In genomic region chr1:143576824-143577543, GRCm38 (mm10) we compare ENCODE assay signal across 27 mouse cellular contexts.
DNase-seq lines count a peak whose midpoint lies in the region; ATAC-seq and TF ChIP-seq lines count a peak whose summit lies in the region.
"Had no signal": no experiment of that assay in that cellular context is flagged by ENCODE, and none has a peak within 500 bp of the region (broad histone marks: within the 10 kb centered on the region; RNA-seq: fewer than 3 reads in every experiment).

No protein-coding gene starts in this region.

- H3K36me3 ChIP-seq in heart, postnatal 0 days (replicated peaks; ENCODE audit: control insufficient read depth, insufficient read depth, low read length): no peaks in the 10 kb centered on the region
- no peaks in the 10 kb centered on the region for H3K36me3 ChIP-seq in myocyte (ENCODE audit: control insufficient read depth, insufficient read depth)
- H3K36me3 ChIP-seq: embryonic facial prominence, embryonic 12.5 days; G1E; kidney, embryonic 15.5 days; limb, embryonic 10.5 days; limb, embryonic 15.5 days; liver, embryonic 13.5 days; midbrain, embryonic 12.5 days had no signal

- no peak for DNase-seq in gastrocnemius, adult 2 months
- no peak for DNase-seq in gastrocnemius, adult 8-10 months (ENCODE audit: low spot score in 2 of 2)
- peak; percentile 2 for DNase-seq in brain, adult 2 months (ENCODE audit: low read depth, low spot score)
- peak; percentile 53 for DNase-seq in heart, postnatal 0 days (ENCODE audit: low spot score)
- no peak for DNase-seq in kidney, postnatal 4 days
- DNase-seq: adrenal gland, postnatal 10 days; cerebellum, adult 11 months; cerebellum, adult 9-11 months; embryo, embryonic 11 days; gastrocnemius, postnatal 10 days; kidney, adult 18-20 months; kidney, postnatal 36 days; liver, embryonic 13.5 days; lung, adult 18-20 months; lung, postnatal 4 days had no signal

- no peak overlapping the region for H3K4me3 ChIP-seq in gastrocnemius, adult 2 months
- H3K4me3 ChIP-seq in heart, postnatal 0 days (ENCODE audit: low read depth, low read length): no peak overlapping the region
- H3K4me3 ChIP-seq in myocyte: no peak overlapping the region
- H3K4me3 ChIP-seq: embryonic facial prominence, embryonic 12.5 days; kidney, embryonic 15.5 days; limb, embryonic 10.5 days; limb, embryonic 15.5 days; liver, embryonic 13.5 days; megakaryocyte, embryonic 14.5 days; midbrain, embryonic 12.5 days had no signal

- peak overlapping the region; percentile 59 for H3K27ac ChIP-seq in gastrocnemius, adult 2 months
- peak overlapping the region; percentile 72 for H3K27ac ChIP-seq in heart, postnatal 0 days (ENCODE audit: low read depth)
- H3K27ac ChIP-seq: embryonic facial prominence, embryonic 12.5 days; kidney, embryonic 15.5 days; limb, embryonic 10.5 days; limb, embryonic 15.5 days; liver, embryonic 13.5 days; midbrain, embryonic 12.5 days had no signal

- no peaks in the 10 kb centered on the region for H3K27me3 ChIP-seq in heart, postnatal 0 days (ENCODE audit: control insufficient read depth, insufficient read depth, low read length)
- H3K27me3 ChIP-seq in myocyte (ENCODE audit: control insufficient read depth, insufficient read depth, insufficient read length): no peaks in the 10 kb centered on the region
- H3K27me3 ChIP-seq: embryonic facial prominence, embryonic 12.5 days; kidney, embryonic 15.5 days; limb, embryonic 15.5 days; liver, embryonic 13.5 days; megakaryocyte, embryonic 14.5 days; midbrain, embryonic 12.5 days had no signal

- intact Hi-C loops in gastrocnemius, adult 2 months (cut with DNase I): no loop called here

- peak; percentile 81 for ATAC-seq in heart, postnatal 0 days (ENCODE audit: insufficient read depth, low read depth)
- ATAC-seq in frontal cortex, adult (ENCODE audit: low TSS enrichment): no peak
- ATAC-seq: forebrain, embryonic 14.5 days; hindbrain, embryonic 16.5 days; lung, postnatal 0 days had no signal

- TF ChIP-seq POLR2A in myocyte (IDR thresholded peaks at IDR 0.05; ENCODE audit: insufficient read length, low read depth): no peak

- 44% methylated on average over 10 of the region's 10 CpGs for WGBS in heart, postnatal 0 days

- no peak overlapping the region for H3K9ac ChIP-seq in heart, postnatal 0 days (replicated peaks; ENCODE audit: low read depth, low read length)
- H3K9ac ChIP-seq: embryonic facial prominence, embryonic 12.5 days; kidney, embryonic 15.5 days; limb, embryonic 15.5 days; liver, embryonic 13.5 days; midbrain, embryonic 12.5 days had no signal

- no peak overlapping the region for H3ac ChIP-seq in myocyte (ENCODE audit: control insufficient read depth, insufficient read length)

- no peaks in the 10 kb centered on the region for H3K79me2 ChIP-seq in myocyte (ENCODE audit: control insufficient read depth, insufficient read depth)

- peak overlapping the region; percentile 18; the same call in 1 of the 2 replicates for H3K4me2 ChIP-seq in heart, postnatal 0 days (ENCODE audit: low read depth, low read length)
- H3K4me2 ChIP-seq in myocyte (ENCODE audit: low read depth): peak overlapping the region; percentile 27
- H3K4me2 ChIP-seq: embryonic facial prominence, embryonic 12.5 days; kidney, embryonic 15.5 days; limb, embryonic 15.5 days; liver, embryonic 13.5 days; midbrain, embryonic 12.5 days had no signal

- no peak for TF ChIP-seq EP300 in heart, postnatal 0 days (IDR thresholded peaks at IDR 0.05; ENCODE audit: low read depth)

- no peak for TF ChIP-seq CTCF in gastrocnemius, adult 2 months (IDR thresholded peaks at IDR 0.05)
- no peak for TF ChIP-seq CTCF in heart, postnatal 0 days (IDR thresholded peaks at IDR 0.05; ENCODE audit: low read depth)

- 0 out of 2 replicates have a peak, but pooled peaks cover 3% of the 10 kb centered on the region for H3K4me1 ChIP-seq in heart, postnatal 0 days (ENCODE audit: control insufficient read depth, insufficient read depth)
- H3K4me1 ChIP-seq: embryonic facial prominence, embryonic 12.5 days; kidney, embryonic 15.5 days; limb, embryonic 10.5 days; limb, embryonic 15.5 days; liver, embryonic 13.5 days; megakaryocyte, embryonic 14.5 days; midbrain, embryonic 12.5 days had no signal

- no peaks in the 10 kb centered on the region for H3K9me3 ChIP-seq in heart, postnatal 0 days (replicated peaks; ENCODE audit: control insufficient read depth, low read length)
- H3K9me3 ChIP-seq: embryonic facial prominence, embryonic 12.5 days; G1E; kidney, embryonic 15.5 days; limb, embryonic 10.5 days; limb, embryonic 15.5 days; midbrain, embryonic 12.5 days had no signal

TF ChIP-seq in myocyte, 11 proteins besides CTCF, POLR2A, EP300 and RAD21:
- no peak for TF ChIP-seq MYOG (IDR thresholded peaks at IDR 0.05; ENCODE audit: control insufficient read depth in 1 of 3, insufficient read depth in 1 of 3, insufficient read length in 2 of 3, low read depth in 2 of 3)
- TF ChIP-seq TCF3 (IDR thresholded peaks at IDR 0.05; ENCODE audit: insufficient read length, low read depth): no peak
- TF ChIP-seq MAX (IDR thresholded peaks at IDR 0.05; ENCODE audit: low read depth): no peak
- no peak for TF ChIP-seq MYOD1 (IDR thresholded peaks at IDR 0.05; ENCODE audit: control insufficient read depth in 1 of 3, insufficient read length in 2 of 3, low read depth in 2 of 3)
- TF ChIP-seq TCF12 (IDR thresholded peaks at IDR 0.05; ENCODE audit: insufficient read depth, poor library complexity, severe bottlenecking): no peak
- no peak for TF ChIP-seq REST (IDR thresholded peaks at IDR 0.05; ENCODE audit: insufficient read depth, insufficient read length)
- TF ChIP-seq E2F4 (IDR thresholded peaks at IDR 0.05; ENCODE audit: insufficient read depth): no peak
- TF ChIP-seq USF1 (IDR thresholded peaks at IDR 0.05; ENCODE audit: low read depth): no peak
- TF ChIP-seq CEBPB (IDR thresholded peaks at IDR 0.05; ENCODE audit: insufficient read depth, poor library complexity, severe bottlenecking): no peak
- TF ChIP-seq POLR2AphosphoS2 (IDR thresholded peaks at IDR 0.05; ENCODE audit: insufficient read length, low read depth): no peak
- no peak for TF ChIP-seq SRF (IDR thresholded peaks at IDR 0.05; ENCODE audit: control insufficient read depth, insufficient read length, low read depth)

Comparison
In these comparisons a context has a peak if more than half of its experiments do, and no peak if none do; other contexts are left out.
1. DNase-seq: peak in brain, adult 2 months (single experiment) and heart, postnatal 0 days (single experiment); none in gastrocnemius, adult 2 months (single experiment), gastrocnemius, adult 8-10 months (0 of 2) and kidney, postnatal 4 days (0 of 2).